Mouse (Mus musculus) hindbrain, embryonic 14.5 days (tissue): ENCODE data around the gene Dync1h1. TPM values are rescaled to one million over a fixed set of nuclear protein-coding genes. Genes with fewer than 3 reads are reported as not detected.
"Not testable (repeated sequence)": the region's sequence is repeated elsewhere in the genome, so short reads cannot be mapped to it uniquely, and the experiment has no call there.

ENCODE experiments used
- ATAC-seq: fragments of 200-750 bp; cut with Nextera tagmentation; 2 replicates; pipeline ENCODE4 v1.8.0; 2017; ENCODE audit warnings: moderate number of reproducible peaks, mild to moderate bottlenecking, moderate TSS enrichment, moderate library complexity; ENCODE audit not compliant: low FRiP score
- DNase-seq: peaks from one replicate; pipeline ENCODE4 v3.0.0-alpha.2; 2015; ENCODE audit warnings: low spot score
- H3K27ac ChIP-seq: fragments of 300-500 bp; sonication (generic); 2 replicates; pipeline ENCODE4 v1.5.1; 2014; ENCODE audit warnings: mild to moderate bottlenecking, moderate library complexity
- H3K27me3 ChIP-seq: fragments of 300-500 bp; sonication (generic); 2 replicates; pipeline ENCODE4 v1.6.1; 2014; ENCODE audit warnings: mild to moderate bottlenecking, low read length, mixed read lengths; ENCODE audit not compliant: control insufficient read depth, insufficient read depth
- H3K36me3 ChIP-seq: fragments of 300-500 bp; sonication (generic); replicated peaks from 2 replicates; pipeline ENCODE4 v1.6.1; 2014; ENCODE audit not compliant: control insufficient read depth, insufficient read depth
- H3K4me1 ChIP-seq: fragments of 300-500 bp; sonication (generic); replicated peaks from 2 replicates; pipeline ENCODE4 v1.6.1; 2014; ENCODE audit warnings: antibody characterized with exemption, low read length, mixed read lengths; ENCODE audit not compliant: control insufficient read depth, insufficient read depth
- H3K4me2 ChIP-seq: fragments of 300-500 bp; sonication (generic); replicated peaks from 2 replicates; pipeline ENCODE4 v1.6.1; 2014; ENCODE audit warnings: mild to moderate bottlenecking, moderate library complexity
- H3K4me3 ChIP-seq: fragments of 300-500 bp; sonication (generic); replicated peaks from 2 replicates; pipeline ENCODE4 v1.5.1; 2014; ENCODE audit warnings: mild to moderate bottlenecking, low read length
- H3K9ac ChIP-seq: fragments of 300-500 bp; sonication (generic); 2 replicates; pipeline ENCODE4 v1.6.1; 2014
- H3K9me3 ChIP-seq: fragments of 300-500 bp; sonication (generic); 2 replicates; pipeline ENCODE4 v1.6.1; 2016; ENCODE audit warnings: low read length; ENCODE audit not compliant: control insufficient read depth
- WGBS: fragments of 180-500 bp; shearing (Covaris S2); extraction: QIAGEN DNeasy Blood & Tissue Kit; methylation state at CpG from one replicate; pipeline ENCODE4 v1.1.7; 2014; 5-methylcytosine and 5-hydroxymethylcytosine counted together
- polyA plus RNA-seq: library from polyadenylated mRNA; unstranded; fragments of >200 nt; fragmentation: Nextera tagmentation; extraction: Ambion mirVana; gene quantifications from 2 replicates; pipeline ENCODE4 v1.2.1, GENCODE M21; 2014

The Dync1h1 gene
- polyA plus RNA-seq, 1 experiment from 2014 or later, result 114 TPM

DNA sequence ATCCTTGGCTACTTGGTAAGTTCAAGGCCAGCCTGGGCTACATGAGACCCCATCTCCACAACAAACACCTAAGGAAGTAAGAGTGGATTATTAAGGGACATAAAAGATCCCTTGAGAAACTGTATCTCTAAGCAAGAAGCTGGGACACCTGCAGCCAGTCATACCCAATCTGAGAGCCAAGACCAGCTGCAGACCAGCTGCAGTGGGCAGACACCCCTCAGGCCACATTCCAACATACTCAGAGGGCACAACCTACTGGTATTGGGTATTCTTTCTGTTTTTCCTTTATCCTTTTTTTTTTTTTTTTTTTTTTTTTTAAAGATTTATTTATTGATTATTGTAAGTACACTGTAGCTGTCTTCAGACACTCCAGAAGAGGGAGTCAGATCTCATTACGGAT lies 82.3 kb downstream of the Dync1h1 start:
- Histone ChIP-seq H3K27ac (no peak overlapping the region), H3K9me3 (no peaks in the 10 kb centered on the region), H3K4me2 (no peak overlapping the region), H3K9ac (no peak overlapping the region), H3K4me3 (no peak overlapping the region), H3K27me3 (no peaks in the 10 kb centered on the region), H3K4me1 (no peaks in the 10 kb centered on the region), H3K36me3 (peaks cover 22% of the 10 kb centered on the region)
- no CpG with 5 or more reads among the region's 1 CpGs for WGBS
- no peak for DNase-seq
- no peak for ATAC-seq

DNA sequence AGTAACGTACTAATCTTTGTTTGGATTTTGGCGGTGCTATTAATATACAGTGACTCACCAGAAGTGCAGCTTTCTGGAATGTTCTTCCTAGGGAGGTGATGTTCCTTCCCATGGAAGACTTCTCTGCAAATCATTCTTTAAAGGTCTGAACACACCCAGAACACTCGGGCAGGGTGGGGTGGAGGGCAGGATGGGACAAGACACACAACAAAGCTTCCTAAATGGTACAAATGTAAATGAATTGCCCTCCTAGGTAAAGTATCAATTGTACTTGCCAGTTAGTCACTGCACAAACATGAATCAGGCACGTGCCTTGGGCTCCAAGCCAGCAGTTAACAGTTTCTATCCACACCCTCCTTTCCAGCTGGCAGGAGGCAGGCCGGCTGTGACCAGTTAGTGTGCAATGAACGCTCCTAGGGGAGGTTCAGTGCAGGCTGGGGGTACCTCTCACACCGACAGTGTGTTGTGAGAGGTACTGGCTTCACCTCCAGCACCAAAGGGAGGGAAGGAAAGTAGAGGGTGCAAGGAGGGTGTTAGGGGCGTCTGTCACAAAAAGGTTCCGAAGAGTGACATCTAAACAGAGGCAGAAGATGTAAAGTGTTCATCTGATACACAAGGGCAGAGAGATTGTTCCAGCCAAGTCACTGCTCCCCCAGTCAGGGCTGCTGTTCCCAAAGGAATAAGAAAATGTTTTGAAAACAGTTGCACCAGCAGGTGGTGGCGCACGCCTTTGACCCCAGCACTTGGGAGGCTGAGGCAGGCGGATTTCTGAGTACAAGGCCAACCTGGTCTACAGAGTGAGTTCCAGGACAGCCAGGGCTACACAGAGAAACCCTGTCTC lies 86.9 kb downstream of the Dync1h1 start:
- 74% methylated on average over 12 of the region's 12 CpGs for WGBS
- Histone ChIP-seq H3K36me3 (peaks cover 61% of the 10 kb centered on the region), H3K27me3 (no peaks in the 10 kb centered on the region), H3K4me1 (no peaks in the 10 kb centered on the region), H3K4me3 (no peak overlapping the region), H3K4me2 (no peak overlapping the region), H3K27ac (no peak overlapping the region), H3K9me3 (no peaks in the 10 kb centered on the region), H3K9ac (no peak overlapping the region)
- DNase-seq (peak; percentile 46), ATAC-seq (no peak)

DNA sequence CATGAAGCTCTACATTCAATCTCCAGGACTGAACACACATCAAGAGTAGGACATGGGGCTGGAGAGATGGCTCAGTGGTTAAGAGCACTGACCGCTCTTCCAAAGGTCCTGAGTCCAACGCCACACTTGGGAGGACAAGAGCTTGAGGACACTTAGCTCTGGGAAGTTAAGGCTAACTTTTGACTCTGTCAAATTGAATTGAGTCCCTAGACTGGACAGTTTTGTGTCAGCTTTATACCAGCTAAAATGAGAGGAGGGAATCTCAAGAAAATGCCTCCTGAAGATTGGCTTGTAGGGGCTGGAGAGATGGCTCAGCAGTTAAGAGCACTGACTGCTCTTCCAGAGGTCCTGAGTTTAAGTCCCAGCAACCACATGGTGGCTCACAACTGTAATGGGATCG lies 87.7 kb downstream of the Dync1h1 start:
- H3K36me3 ChIP-seq, result peaks cover 68% of the 10 kb centered on the region
- not testable (repeated sequence) for H3K27ac ChIP-seq, DNase-seq, H3K9ac ChIP-seq, H3K4me2 ChIP-seq, H3K27me3 ChIP-seq, H3K4me3 ChIP-seq, H3K4me1 ChIP-seq, ATAC-seq, H3K9me3 ChIP-seq
- 96% methylated on average over 3 of the region's 3 CpGs for WGBS

DNA sequence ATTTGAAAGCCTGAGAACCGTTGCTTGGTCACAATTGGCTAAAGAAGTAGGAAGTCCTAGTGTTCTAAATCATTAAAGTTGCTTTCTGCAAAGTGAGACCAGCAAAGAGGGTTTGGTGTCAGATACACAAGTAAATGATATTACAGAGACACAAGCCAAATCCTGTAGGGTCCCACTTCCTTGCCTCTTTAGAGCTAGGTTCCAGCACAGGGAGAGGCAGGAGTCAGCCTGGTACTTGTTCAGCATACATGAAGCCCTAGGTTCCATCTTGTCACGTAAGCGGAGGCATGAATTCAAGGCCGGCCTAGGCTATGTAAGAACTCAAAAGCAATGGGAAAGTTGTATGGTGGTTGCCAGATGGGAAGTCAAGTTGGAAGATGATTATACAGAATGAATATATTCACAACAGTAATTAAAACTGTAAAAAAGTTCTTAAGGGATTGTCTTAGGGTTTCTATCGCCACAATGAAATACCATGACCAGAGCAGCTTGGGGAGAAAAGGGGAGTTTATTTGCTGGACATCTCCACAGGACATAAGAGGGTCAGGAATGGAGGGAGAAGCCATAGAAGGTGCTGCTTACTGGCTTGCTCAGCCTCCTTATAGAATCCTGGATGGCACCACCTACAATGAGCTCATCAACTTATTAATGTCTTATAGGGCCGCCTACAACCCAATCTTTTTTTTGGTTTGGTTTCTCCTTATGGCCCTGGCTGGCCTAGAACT lies 88.8 kb downstream of the Dync1h1 start:
- WGBS, result 91% methylated on average over 6 of the region's 6 CpGs
- no peak overlapping the region for H3K4me2 ChIP-seq
- H3K36me3 ChIP-seq, result peaks cover 78% of the 10 kb centered on the region

DNA sequence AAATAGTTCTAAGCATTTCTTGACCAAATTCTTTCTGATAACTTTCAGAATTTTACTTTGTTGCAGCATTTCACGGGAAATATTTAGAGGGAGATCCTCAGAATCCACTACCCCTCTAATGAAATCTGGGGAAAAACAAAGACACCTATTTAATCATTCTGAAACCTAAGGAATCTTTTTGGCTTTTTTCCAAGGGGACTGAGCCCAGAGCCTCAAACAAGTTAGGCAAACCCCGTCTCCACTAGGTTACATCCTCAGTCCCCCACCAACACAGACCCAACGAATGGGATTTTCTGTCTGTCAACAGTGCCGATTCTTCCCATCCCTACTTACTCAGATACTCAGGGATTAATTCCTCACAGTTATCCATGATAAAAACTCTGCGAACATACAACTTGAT lies 92.1 kb downstream of the Dync1h1 start:
- not testable (repeated sequence) for ATAC-seq, H3K9me3 ChIP-seq, H3K9ac ChIP-seq, H3K4me2 ChIP-seq, DNase-seq, H3K27ac ChIP-seq, H3K4me3 ChIP-seq, H3K4me1 ChIP-seq, H3K27me3 ChIP-seq
- peaks cover 57% of the 10 kb centered on the region for H3K36me3 ChIP-seq
- WGBS, result 72% methylated on average over 5 of the region's 5 CpGs

More for the DNA sequence above, 88.8 kb downstream of the Dync1h1 start:
- H3K4me3 ChIP-seq, result no peak overlapping the region
- ATAC-seq, result no peak
- peaks cover 8% of the 10 kb centered on the region for H3K4me1 ChIP-seq
- H3K9ac ChIP-seq, result no peak overlapping the region
- no peak overlapping the region for H3K27ac ChIP-seq
- DNase-seq, result no peak
- H3K9me3 ChIP-seq, result no peaks in the 10 kb centered on the region
- no peaks in the 10 kb centered on the region for H3K27me3 ChIP-seq

DNA sequence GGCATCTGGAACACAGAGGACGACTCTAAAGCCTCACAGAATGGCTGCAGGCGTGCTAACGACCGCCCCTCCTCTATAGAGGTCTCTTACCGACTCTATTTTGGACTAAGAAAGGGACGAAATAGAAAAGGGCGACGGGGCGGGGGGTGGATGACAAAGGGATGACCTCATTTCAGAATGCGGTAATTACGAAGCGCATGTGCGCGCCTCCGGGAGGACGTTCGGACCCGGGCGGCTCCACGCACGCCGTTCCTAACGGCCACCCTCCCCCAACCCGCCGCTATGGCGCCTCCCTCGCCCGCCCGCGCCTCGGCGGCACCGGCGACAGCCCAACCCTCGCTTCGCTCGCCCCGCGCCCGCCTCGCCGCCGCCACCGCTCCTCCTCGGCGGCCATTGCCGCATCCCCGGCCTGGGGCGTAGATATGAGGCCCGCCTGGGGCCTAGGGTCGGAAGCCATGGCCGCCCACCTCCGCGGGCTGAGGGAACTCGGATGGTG lies 94.5 kb downstream of the Dync1h1 start:
- Histone ChIP-seq H3K4me2 (peak overlapping the region; percentile 69), H3K36me3 (peaks cover 35% of the 10 kb centered on the region), H3K4me3 (peak overlapping the region; percentile 69), H3K9me3 (no peaks in the 10 kb centered on the region), H3K9ac (peak overlapping the region; percentile 89), H3K27me3 (no peaks in the 10 kb centered on the region), H3K4me1 (peaks cover 8% of the 10 kb centered on the region), H3K27ac (peak overlapping the region; percentile 94)
- under 1% methylated on average over 53 of the region's 55 CpGs for WGBS
- peak; percentile 65 for ATAC-seq
- peak; percentile 65 for DNase-seq

DNA sequence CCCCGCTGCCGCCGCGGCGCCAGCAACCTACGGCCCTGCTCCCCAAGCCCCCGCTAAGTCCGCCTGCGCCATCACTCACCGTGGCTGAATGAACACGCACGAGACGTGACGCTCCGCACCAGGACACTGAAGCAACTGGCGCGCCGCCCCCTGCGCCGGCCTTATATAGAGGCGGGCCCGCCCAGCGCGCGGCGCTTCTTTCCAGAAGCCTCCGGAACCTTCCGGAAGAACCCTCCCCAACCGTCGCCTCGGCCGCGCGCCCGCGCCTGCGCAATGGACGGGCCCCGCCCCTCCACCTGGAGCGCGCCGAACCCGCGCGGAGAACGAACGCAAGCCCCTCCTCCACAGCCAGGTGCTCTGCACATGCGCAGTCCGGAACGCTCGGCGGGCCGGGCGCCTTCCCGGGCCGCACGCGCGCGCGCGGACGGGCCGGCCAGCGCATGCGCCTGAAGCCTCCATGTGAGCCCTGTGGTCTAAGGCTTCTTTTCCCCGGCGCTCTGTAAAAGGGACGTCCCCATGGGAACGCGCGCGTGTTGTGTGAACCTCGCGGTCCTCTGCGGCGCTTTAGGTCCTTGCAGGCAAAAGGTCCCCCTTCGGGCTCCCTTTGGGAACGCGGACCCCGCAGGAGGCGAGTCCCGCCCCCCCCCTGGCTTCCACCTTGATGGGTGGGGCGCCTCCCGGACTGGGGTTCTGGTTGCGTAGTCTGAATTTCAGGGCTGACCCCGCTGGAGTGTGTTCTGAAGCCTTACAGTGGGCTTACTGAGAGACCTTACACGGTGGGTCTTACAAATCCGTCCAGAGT lies 95.1 kb downstream of the Dync1h1 start:
- Histone ChIP-seq H3K27me3 (no peaks in the 10 kb centered on the region), H3K36me3 (peaks cover 32% of the 10 kb centered on the region), H3K4me2 (peak overlapping the region; percentile 79), H3K4me3 (peak overlapping the region; percentile 69), H3K9ac (peak overlapping the region; percentile 89), H3K9me3 (no peaks in the 10 kb centered on the region), H3K27ac (peak overlapping the region; percentile 94), H3K4me1 (peaks cover 8% of the 10 kb centered on the region)
- WGBS, result under 1% methylated on average over 83 of the region's 89 CpGs
- DNase-seq (peak; percentile 99), ATAC-seq (peak; percentile 97)

DNA sequence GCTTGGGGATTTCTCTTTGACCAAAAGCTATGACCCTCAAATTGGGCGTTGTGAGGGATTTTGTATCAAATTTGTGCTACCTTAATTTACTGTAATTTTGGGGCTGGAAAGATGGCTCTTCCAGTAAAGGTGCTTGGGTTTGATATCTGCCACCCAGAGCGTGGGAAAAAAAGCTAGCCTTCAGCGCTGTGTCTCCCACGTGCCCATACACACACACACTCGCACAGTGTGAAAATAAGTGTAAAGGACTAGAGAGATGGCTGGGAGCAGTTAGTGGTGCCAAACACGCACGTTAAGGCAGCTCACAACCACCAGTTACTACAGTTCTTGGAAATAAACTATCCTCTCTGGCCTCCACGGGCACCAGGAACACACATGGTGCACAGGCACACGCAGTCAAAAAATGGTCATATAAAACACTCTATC lies 95.7 kb downstream of the Dync1h1 start:
- Histone ChIP-seq H3K36me3 (peaks cover 26% of the 10 kb centered on the region), H3K9me3 (no peaks in the 10 kb centered on the region), H3K4me1 (peaks cover 8% of the 10 kb centered on the region), H3K4me2 (peak overlapping the region; percentile 79), H3K27ac (peak overlapping the region; percentile 85), H3K4me3 (peak overlapping the region; percentile 69), H3K27me3 (no peaks in the 10 kb centered on the region), H3K9ac (peak overlapping the region; percentile 80)
- DNase-seq, result no peak
- 52% methylated on average over 9 of the region's 9 CpGs for WGBS
- no peak for ATAC-seq
